Mouse (Mus musculus): ENCODE measurements around the gene Osbpl10. TPM values are rescaled to one million over a fixed set of nuclear protein-coding genes. Genes with fewer than 3 reads are reported as not detected.
A peak's percentile ranks its signal among the peaks of the same experiment; 100 is the strongest.

Gene Osbpl10
- polyA plus RNA-seq, 1 experiment from 2014 or later, result 1.6 TPM

DNA sequence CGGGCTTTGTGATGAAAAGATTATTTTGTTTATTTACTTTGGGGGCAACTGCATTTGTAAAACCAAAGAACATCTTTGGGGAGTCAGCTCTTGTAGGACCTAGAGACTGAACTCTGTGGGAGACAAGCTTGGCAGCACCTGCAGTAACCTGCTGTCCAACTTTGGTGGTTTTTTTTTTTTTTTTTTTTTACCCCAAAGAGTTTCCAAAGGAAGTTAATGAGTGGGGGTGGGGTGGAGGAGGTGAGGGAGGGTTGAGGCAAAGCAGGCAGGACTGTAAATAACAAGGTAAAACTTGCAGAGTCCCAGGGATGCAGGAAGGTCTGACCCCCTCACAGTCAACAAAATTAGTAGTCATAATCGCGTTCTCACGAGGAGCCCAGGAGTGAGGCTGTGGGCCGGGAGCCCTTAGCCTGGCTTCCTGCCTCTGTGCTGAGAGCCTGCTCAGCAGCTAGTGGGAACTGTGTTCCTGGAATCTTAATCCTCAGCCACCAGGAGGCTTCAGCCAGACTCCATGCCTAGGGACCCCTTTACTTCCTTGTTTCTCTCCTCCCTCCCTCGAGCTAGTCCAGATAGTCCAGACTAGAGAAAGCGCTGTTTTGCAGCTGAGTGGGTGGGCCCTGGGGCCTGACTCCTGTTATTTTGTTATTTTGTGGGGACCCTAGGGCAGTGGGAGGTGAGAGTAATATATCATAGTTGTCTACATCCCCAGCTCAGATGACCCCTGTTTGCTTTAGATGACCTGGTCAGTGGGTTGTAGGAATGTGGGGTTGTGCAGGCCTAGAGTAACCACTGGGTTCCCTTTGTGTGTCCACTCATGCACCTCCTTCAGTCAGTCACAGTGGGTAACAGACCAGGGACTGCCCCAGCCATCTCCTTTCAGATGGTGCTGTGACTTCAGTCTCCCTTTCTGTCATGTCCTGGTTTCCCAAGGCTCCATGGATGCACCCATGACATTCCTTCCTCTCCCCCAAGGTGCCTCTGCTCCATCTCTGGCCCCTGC, 236.5 kb downstream of the Osbpl10 start:
- Histone ChIP-seq H3K9ac (replicated peaks) (no peak overlapping the region), H3K4me1 (peaks cover 16% of the 10 kb centered on the region), H3K9me3 (0 out of 2 replicates have a peak, but pooled peaks cover 4% of the 10 kb centered on the region), H3K27ac (replicated peaks) (no peak overlapping the region), H3K36me3 (no peaks in the 10 kb centered on the region), H3K4me2 (replicated peaks) (no peak overlapping the region), H3K4me3 (no peak overlapping the region), H3K27me3 (no peaks in the 10 kb centered on the region)
- 15% methylated on average over 7 of the region's 7 CpGs for WGBS
- ATAC-seq (ENCODE audit: low FRiP score, low read depth), result no peak

DNA sequence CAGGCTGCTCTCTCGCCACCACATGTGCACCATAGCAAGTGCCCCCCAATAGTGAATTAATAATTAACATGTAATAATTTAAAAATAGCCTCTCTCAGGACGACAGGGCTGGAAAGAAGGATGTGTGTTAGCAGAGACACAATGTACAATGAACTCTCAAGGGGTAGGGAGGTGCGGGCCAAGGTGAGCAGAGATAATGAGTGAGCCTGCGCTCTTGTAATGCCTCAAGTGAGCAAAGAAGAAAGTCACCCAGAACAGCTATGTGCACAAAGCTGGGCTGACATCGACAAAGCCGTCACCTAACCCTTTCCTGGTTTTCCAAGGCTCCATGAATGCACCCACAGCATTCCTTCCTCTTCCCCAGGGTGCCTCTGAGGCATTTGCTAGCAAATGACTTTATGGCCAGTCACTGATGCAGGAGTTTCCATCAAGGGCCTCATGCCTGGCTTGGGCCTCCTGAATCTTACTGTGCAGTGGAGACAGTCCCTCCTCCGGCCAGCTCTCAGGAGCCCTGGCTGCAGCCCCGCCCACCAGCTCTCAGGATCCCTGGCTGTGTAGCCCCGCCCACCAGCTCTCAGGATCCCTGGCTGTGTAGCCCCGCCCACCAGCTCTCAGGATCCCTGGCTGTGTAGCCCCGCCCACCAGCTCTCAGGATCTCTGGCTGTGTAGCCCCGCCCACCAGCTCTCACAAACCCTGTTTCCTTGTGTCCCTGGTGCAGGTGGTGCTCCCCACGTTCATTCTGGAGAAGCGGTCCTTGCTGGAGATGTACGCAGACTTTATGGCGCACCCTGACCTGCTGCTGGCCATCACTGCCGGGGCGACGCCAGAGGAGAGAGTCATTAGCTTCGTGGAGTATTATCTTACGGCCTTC, 237.7 kb downstream of the Osbpl10 start:
- H3K4me3 ChIP-seq, result no peak overlapping the region
- peaks cover 16% of the 10 kb centered on the region for H3K4me1 ChIP-seq
- H3K4me2 ChIP-seq (replicated peaks), result 0 out of 2 replicates have a peak overlapping the region, but pooled peaks have one; percentile 5
- no peak overlapping the region for H3K27ac ChIP-seq (replicated peaks)
- no peaks in the 10 kb centered on the region for H3K36me3 ChIP-seq
- H3K9ac ChIP-seq (replicated peaks), result no peak overlapping the region
- 29% methylated on average over 21 of the region's 21 CpGs for WGBS
- 0 out of 2 replicates have a peak, but pooled peaks cover 4% of the 10 kb centered on the region for H3K9me3 ChIP-seq
- no peaks in the 10 kb centered on the region for H3K27me3 ChIP-seq
- peak; percentile 82 for ATAC-seq (ENCODE audit: low FRiP score, low read depth)

DNA sequence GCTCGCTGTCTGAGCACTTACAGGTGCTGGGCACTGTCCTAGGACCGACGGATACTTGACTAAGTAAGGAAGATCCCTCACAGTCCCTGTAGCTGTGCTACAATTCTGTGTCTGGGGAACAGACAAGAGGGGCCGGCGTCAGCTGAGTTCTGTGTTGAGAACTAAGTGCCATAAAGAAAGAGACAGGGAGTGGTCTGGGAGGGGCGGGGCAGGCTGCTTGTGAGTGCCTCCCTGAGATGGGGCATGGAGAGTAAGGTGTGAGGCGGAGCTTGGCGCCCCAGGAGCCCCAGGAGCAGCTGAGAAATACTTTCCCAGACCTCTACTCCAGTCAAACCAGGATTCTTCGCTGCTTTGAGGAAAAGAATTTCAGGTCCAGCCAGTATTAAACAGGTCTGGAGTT, 239.6 kb downstream of the Osbpl10 start:
- peaks cover 16% of the 10 kb centered on the region for H3K4me1 ChIP-seq
- no peaks in the 10 kb centered on the region for H3K36me3 ChIP-seq
- H3K9ac ChIP-seq (replicated peaks), result no peak overlapping the region
- H3K4me3 ChIP-seq, result no peak overlapping the region
- 29% methylated on average over 9 of the region's 9 CpGs for WGBS
- H3K27me3 ChIP-seq, result no peaks in the 10 kb centered on the region
- no peak overlapping the region for H3K4me2 ChIP-seq (replicated peaks)
- ATAC-seq (ENCODE audit: low FRiP score, low read depth), result no peak
- 0 out of 2 replicates have a peak, but pooled peaks cover 4% of the 10 kb centered on the region for H3K9me3 ChIP-seq
- no peak overlapping the region for H3K27ac ChIP-seq (replicated peaks)

DNA sequence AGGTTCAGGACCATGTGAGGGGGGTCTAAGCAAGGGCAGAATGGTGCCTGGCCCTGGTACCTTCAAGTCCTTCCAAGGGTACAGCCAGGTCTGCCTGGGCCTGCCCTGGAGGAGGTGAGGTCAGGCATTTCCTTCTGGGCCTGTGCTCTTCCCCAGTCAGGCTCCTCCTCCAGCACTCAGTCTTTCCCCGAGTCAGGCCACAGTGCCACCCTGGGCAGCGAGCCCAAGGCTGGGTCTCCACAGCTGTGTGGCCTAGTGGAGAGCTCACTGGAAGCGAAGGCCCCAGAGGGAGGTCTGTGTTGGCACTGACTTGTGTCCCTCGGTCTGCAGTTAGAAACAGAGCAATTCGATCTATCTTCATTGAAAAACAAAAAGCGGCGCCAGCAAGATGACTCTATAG, 242.1 kb downstream of the Osbpl10 start:
- WGBS, result 87% methylated on average over 7 of the region's 7 CpGs
- Histone ChIP-seq H3K9me3 (no peaks in the 10 kb centered on the region), H3K27me3 (no peaks in the 10 kb centered on the region), H3K4me1 (peaks cover 16% of the 10 kb centered on the region), H3K4me2 (replicated peaks) (no peak overlapping the region), H3K9ac (replicated peaks) (no peak overlapping the region), H3K4me3 (no peak overlapping the region), H3K27ac (replicated peaks) (no peak overlapping the region), H3K36me3 (no peaks in the 10 kb centered on the region)
- no peak for ATAC-seq (ENCODE audit: low FRiP score, low read depth)

DNA sequence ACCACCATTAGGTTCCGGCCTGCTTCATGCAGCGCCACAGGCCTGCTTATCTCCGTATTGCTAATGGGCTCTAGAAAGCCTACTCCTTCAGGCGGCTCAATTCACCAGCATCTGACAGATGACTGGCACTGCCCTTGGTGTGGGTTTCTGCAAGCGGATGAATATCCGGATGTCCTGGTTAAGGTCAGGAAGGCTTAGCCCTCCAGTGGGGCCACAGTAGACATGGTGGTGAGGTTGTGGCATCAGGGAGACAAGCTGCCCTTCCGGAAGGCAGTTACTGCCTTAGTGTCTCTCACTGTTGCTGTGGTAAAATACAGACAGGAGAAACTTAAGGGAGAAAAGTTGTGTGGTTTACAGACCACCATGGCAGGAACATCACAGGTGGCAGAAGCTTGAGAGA, 242.9 kb downstream of the Osbpl10 start:
- WGBS, result 92% methylated on average over 7 of the region's 7 CpGs
- no peak overlapping the region for H3K4me2 ChIP-seq (replicated peaks)
- peaks cover 8% of the 10 kb centered on the region for H3K4me1 ChIP-seq
- no peak for ATAC-seq (ENCODE audit: low FRiP score, low read depth)
- H3K9me3 ChIP-seq, result no peaks in the 10 kb centered on the region
- no peak overlapping the region for H3K9ac ChIP-seq (replicated peaks)
- no peaks in the 10 kb centered on the region for H3K27me3 ChIP-seq
- H3K36me3 ChIP-seq, result no peaks in the 10 kb centered on the region
- H3K27ac ChIP-seq (replicated peaks), result no peak overlapping the region
- no peak overlapping the region for H3K4me3 ChIP-seq

DNA sequence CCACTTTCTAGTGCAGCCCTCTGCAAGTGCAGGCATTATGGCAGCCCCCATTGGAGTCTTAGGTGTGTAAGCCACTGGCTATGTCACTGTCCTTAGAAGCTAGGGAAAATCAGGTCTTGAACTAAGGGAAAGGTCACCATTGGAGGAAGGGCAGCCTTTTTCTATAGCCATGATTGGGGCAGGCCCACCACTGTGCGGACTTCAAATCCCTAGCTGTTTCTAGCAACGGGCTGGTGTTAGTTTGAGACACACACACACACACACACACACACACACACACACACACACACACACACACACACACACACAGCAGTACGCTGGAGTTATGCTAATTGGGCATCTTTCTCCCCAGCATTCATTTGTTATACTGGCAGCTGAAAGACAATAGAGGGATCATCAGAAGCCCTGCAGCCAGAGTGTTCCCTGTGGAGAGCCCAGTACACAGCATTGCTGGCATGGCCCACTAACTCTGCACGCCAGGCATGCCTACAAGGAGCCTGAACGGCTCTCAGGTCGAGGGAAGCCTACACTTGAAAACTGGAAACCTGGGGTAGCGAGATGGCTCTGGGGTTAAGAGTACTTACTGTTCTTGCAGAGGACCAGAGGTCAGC, 246.5 kb downstream of the Osbpl10 start:
- no peak overlapping the region for H3K4me3 ChIP-seq
- H3K9me3 ChIP-seq, result no peaks in the 10 kb centered on the region
- no peaks in the 10 kb centered on the region for H3K27me3 ChIP-seq
- H3K4me1 ChIP-seq, result peaks cover 8% of the 10 kb centered on the region
- no peaks in the 10 kb centered on the region for H3K36me3 ChIP-seq
- peak overlapping the region; percentile 35; the same call in 1 of the 2 replicates for H3K27ac ChIP-seq (replicated peaks)
- no peak overlapping the region for H3K9ac ChIP-seq (replicated peaks)
- no peak overlapping the region for H3K4me2 ChIP-seq (replicated peaks)
- ATAC-seq (ENCODE audit: low FRiP score, low read depth), result peak; percentile 75
- 17% methylated on average over 7 of the region's 7 CpGs for WGBS

DNA sequence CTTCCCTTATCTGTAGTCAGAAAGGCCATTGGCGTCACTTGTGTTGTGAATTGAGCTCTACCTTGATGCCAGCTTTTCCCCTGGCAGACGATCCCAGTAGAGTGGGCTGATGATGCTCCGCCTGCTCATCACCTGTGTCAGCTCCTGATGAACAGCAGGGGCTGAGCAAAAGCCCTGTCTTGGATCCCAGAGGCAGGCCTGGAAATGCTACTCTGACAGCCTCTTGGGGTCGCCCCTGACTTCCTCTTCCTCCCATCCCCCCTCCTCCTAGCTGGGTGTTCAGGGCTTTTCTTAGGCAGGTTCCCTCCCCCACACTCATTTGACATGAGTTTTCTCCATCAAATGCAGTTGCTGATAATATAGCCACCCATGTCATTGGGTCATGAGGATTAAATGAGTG, 250.8 kb downstream of the Osbpl10 start:
- Histone ChIP-seq H3K4me3 (no peak overlapping the region), H3K36me3 (no peaks in the 10 kb centered on the region), H3K27ac (replicated peaks) (no peak overlapping the region), H3K27me3 (no peaks in the 10 kb centered on the region), H3K4me2 (replicated peaks) (no peak overlapping the region), H3K9ac (replicated peaks) (no peak overlapping the region), H3K9me3 (no peaks in the 10 kb centered on the region), H3K4me1 (peaks cover 11% of the 10 kb centered on the region)
- 66% methylated on average over 4 of the region's 4 CpGs for WGBS
- no peak for ATAC-seq (ENCODE audit: low FRiP score, low read depth)

DNA sequence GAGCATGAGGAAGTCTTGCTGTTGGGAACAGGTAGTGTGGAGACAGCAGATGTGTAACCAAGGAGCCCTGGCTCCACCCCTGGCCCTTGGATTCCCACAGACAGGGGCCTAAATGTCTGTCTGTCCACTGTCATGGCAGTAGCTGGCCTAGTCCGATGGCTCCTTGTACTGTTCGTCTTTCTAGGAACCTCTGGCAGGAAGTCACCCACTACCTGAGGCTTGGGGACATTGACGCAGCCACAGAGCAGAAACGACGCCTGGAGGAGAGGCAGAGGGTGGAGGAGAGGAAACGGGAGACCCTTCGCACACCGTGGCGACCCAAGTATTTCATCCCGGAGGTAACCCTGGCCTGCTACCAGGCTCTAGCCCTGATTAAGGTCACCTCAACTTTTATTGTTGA, 251.3 kb downstream of the Osbpl10 start:
- WGBS, result 71% methylated on average over 10 of the region's 10 CpGs
- Histone ChIP-seq H3K9ac (replicated peaks) (no peak overlapping the region), H3K27ac (replicated peaks) (no peak overlapping the region), H3K27me3 (no peaks in the 10 kb centered on the region), H3K36me3 (no peaks in the 10 kb centered on the region), H3K4me2 (replicated peaks) (no peak overlapping the region), H3K9me3 (no peaks in the 10 kb centered on the region), H3K4me1 (peaks cover 8% of the 10 kb centered on the region), H3K4me3 (no peak overlapping the region)
- ATAC-seq (ENCODE audit: low FRiP score, low read depth), result no peak

DNA sequence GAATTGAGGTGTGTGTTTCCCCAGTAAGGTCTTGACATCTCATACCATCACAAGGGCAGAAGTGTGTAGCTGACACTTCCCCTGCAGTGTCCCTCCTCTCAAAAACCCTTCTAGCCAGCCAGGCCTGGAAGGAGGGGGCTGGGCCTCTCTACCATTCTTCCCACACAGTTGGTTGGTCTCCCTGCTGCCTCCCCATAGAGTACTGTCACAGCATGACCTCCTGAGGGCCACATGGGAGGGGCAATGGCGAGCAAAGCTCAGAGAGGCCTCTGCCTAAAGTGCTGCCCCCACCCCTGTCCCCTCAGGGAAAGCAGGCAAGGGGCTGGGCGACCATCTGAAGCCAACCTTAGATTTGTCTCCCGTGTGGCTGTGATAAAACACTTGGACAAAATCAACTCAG, 251.8 kb downstream of the Osbpl10 start:
- WGBS, result 32% methylated on average over 3 of the region's 3 CpGs
- peaks cover 4% of the 10 kb centered on the region for H3K4me1 ChIP-seq
- no peaks in the 10 kb centered on the region for H3K27me3 ChIP-seq
- no peak overlapping the region for H3K27ac ChIP-seq (replicated peaks)
- H3K4me2 ChIP-seq (replicated peaks), result no peak overlapping the region
- no peaks in the 10 kb centered on the region for H3K36me3 ChIP-seq
- ATAC-seq (ENCODE audit: low FRiP score, low read depth), result no peak
- no peak overlapping the region for H3K4me3 ChIP-seq
- no peaks in the 10 kb centered on the region for H3K9me3 ChIP-seq
- no peak overlapping the region for H3K9ac ChIP-seq (replicated peaks)

DNA sequence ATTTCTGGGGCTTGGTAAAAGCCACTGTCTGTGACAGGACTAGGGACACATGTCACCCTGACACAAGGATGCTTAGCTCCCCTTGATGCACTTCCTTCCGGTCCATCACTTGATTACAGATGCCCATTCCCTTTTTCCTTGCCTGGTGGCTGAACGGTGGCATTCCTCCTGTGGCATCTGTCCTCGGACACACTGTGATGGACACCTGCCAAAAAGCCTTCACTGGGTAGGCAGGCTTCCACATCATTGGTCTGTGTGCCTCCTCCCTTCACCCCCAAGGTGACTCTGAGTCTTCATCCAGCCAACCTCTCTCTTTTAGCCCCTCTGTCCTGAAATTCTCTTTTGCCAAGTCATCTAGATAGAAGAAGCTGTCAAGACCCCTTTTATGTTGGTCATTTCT, 253.1 kb downstream of the Osbpl10 start:
- Histone ChIP-seq H3K9ac (replicated peaks) (no peak overlapping the region), H3K9me3 (no peaks in the 10 kb centered on the region), H3K27ac (replicated peaks) (no peak overlapping the region), H3K4me3 (no peak overlapping the region), H3K4me2 (replicated peaks) (no peak overlapping the region), H3K4me1 (peaks cover 3% of the 10 kb centered on the region; the same call in 1 of the 2 replicates), H3K36me3 (no peaks in the 10 kb centered on the region), H3K27me3 (no peaks in the 10 kb centered on the region)
- WGBS, result 96% methylated on average over 3 of the region's 3 CpGs
- no peak for ATAC-seq (ENCODE audit: low FRiP score, low read depth)

DNA sequence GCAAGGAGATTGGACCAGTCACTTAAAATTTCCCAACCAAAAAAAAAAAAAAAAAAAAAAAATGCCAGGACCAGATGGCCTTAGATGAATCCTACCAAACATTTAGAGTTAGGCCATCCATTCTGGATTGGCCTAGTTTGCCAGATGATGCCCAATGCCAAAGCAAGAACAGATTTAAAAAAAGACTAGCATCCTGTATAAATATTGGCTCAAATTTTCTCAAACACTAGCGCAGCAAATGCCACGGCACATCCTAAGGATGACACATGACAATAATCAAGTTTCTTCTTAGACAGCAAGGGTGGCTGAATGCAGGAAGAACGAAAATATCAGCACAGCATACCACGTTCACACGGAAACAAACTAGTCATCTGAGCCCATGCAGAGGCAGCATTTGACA, 255.4 kb downstream of the Osbpl10 start:
- no peak for ATAC-seq (ENCODE audit: low FRiP score, low read depth)
- peaks cover 3% of the 10 kb centered on the region; the same call in 1 of the 2 replicates for H3K4me1 ChIP-seq
- H3K9ac ChIP-seq (replicated peaks), result no peak overlapping the region
- no peaks in the 10 kb centered on the region for H3K36me3 ChIP-seq
- 94% methylated on average over 5 of the region's 5 CpGs for WGBS
- no peaks in the 10 kb centered on the region for H3K9me3 ChIP-seq
- H3K27ac ChIP-seq (replicated peaks), result no peak overlapping the region
- H3K4me2 ChIP-seq (replicated peaks), result no peak overlapping the region
- H3K27me3 ChIP-seq, result no peaks in the 10 kb centered on the region
- H3K4me3 ChIP-seq, result no peak overlapping the region
